Mouse (Mus musculus) adrenal gland, adult 18-20 months (tissue): ENCODE data around the gene Tnpo2. TPM values are rescaled to one million over a fixed set of nuclear protein-coding genes. Genes with fewer than 3 reads are reported as not detected.
"Not testable (repeated sequence)": the region's sequence is repeated elsewhere in the genome, so short reads cannot be mapped to it uniquely, and the experiment has no call there.

Experiments used
- DNase-seq, 2 experiments: peaks; one replicate each; pipeline ENCODE4 v3.0.0; 2021 to 2022; ENCODE audit warnings: low spot score in 2 of 2
- total RNA-seq, 2 experiments: library from RNA; stranded (reverse); gene quantifications; 1 replicate in 1 of 2; 2 replicates in 1 of 2; pipeline ENCODE4 v1.2.3; 2021

The Tnpo2 gene
- total RNA-seq, 2 experiments from 2014 or later, result 67.8 to 80.4 TPM

- DNase-seq, result peak; percentile 83 to 86
These were observed 35.0 kb downstream of the Tnpo2 start, which contains the start of gene Dhps for GRCm38 (mm10) chr8:85071514-85072281. Gene Dhps (plus strand): TSS chr8:85071757.

DNA sequence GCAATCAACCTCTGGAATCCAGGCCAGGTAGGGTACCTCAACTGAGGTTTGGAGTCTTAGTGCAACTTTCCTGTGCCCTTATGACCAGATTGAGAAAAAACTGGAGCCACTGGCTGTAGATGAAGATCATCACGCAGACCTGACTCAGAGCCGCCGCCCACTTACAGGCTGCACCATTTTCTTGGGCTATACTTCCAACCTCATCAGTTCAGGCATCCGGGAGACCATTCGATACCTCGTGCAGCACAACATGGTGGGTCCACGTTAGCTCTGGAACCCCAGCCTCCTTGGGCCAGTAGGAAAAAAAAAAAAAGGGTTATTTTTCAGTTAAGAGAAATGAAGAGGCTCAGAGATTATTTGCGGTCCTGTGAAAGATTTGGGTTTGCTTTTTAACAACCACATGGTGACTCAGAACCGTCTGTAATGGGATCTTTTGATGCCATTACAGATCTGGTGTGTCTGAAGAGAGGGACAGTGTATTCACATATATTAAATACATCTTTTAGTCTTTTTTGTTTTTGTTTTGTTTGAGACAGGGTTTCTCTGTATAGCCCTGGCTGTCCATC lies 35.7 kb downstream of the Tnpo2 start:
- DNase-seq, result no peak

DNA sequence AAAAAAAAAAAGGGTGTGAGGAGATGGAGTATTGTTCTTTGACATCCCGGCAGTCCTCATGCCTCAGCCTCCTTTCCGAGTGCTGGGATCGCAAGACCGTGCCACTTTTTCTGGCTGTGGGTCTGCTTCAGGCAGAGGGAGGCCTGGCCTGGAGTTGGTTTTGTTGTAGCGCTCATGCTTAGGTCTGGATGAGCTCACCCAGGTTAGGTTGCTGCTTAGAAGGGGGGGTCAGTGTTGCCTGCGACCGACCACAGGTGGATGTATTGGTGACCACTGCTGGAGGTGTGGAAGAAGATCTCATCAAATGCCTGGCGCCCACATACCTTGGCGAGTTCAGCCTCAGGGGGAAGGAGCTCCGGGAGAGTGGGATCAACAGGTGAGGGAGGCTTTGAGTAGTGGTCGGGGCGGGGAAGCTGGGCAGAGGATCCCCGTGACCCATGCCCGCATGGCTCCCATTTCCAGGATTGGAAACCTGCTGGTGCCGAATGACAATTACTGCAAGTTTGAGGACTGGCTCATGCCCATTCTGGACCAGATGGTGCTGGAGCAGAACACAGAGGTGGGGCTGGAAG lies 36.4 kb downstream of the Tnpo2 start:
- no peak for DNase-seq

- no peak for DNase-seq
These were observed 37.5 kb downstream of the Tnpo2 start for GRCm38 (mm10) chr8:85074167-85074566.

DNA sequence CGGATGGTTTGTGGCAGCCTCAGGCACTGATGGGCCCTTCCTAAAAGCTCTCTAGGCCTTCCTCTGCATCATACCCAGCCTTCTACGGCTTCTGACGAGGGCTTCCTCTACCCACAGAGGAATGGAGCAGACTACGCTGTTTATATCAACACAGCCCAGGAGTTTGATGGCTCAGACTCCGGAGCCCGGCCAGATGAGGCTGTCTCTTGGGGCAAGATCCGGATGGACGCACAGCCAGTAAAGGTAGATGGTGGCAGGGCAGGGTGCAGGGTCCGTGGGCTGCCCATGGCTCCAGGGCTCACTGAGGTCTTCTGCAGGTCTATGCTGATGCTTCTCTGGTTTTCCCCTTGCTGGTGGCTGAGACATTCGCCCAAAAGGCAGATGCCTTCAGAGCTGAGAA lies 37.9 kb downstream of the Tnpo2 start:
- DNase-seq, result no peak

DNA sequence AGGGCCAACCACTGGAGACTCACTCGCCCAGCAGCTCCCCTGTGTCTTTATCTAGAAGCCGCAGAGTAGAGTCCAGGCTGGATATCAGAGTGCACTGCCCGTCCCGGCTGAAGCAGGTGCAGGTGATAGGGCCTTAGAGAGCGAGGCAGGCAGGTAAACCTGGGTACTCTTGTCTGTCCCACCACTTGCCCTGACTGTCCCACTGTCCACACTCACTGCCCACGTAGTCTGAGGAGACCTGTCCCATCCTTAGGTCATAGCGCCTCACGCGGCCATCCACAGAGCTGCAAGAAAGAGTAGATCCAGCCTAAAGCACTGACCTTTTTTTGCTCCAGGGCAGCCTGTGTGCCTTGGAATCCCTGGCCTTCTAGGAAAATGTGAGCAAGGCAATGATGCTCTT lies 39.3 kb downstream of the Tnpo2 start:
- DNase-seq, result no peak

DNA sequence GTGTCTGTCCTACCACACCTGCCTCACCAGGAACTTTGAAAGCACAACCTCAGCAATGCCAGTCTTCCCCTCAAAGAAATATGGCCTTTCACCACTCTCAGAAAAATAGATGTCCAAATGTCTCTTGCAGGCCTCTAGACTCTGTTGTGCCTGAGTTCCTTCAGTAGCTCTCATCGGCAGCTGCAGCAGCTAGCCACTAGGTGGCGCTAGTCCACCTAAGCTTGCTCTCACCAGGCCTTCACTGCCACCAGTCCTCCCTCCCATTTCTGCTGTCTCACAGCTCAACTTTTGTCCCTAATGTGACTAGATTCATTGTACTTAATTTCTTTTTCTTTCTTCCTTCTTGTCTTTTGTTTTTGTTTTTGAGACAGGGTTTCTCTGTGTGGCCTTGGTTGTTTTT lies 40.3 kb downstream of the Tnpo2 start:
- peak; percentile 67 to 70 for DNase-seq

DNA sequence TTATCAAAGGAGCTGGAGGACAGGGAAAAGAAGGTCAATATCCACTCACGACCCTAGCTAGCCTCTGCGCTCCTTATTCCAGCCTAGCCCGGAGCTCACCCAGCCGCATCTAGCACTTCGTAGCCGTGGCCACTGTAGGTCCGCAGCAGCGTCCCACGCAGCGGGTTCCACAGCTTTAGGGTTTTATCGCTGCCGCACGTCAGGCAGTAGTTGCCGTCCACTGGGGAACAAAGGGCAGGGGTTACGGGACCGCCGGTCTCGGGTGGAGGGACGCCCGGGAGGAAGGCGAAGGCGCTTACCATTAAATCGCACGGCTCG lies 43.5 kb downstream of the Tnpo2 start:
- DNase-seq, result peak in 1 of 2 experiments; percentile 55

DNA sequence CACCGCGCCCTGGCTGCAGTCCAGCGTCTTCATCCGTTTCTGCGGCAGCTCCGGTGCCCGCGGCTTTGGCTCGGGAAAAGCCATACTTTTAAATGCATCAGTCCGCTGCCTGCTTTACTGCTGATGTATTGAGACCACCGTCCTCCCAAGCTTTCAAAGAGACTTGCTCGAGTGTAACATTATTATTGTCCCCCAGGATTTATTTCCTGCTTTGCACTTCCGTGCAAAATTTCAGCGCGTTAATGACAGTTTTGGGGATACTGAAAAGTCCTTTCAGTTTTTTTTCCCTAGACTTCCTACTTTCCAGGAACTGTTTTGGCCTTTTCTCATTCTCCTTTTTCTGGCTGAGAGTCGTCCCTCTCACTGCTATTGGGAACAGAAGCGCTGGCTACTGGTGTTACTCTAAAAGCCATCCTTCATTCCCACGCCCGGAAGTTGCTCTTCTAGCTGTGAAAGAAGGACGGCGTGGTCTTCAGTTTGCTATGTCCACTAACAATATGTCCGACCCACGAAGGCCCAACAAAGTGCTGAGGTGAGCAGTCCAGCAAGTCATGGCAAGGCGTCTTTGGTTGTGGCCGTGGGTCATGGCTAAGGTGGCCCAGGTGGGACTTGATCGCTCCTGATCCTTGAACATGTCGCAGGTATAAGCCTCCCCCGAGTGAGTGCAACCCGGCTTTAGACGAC lies 44.0 kb downstream of the Tnpo2 start, which contains the start of gene Wdr83os:
Gene Wdr83os, plus strand, starts transcription at position 209 of the 684 bp plus-strand sequence.
- peak; percentile 47 to 57 for DNase-seq

- peak in 1 of 2 experiments; percentile 38 for DNase-seq
These were observed 44.5 kb downstream of the Tnpo2 start, which contains the start of gene Wdr83 for GRCm38 (mm10) chr8:85081216-85081555. Gene Wdr83 (minus strand): TSS chr8:85081306.

DNA sequence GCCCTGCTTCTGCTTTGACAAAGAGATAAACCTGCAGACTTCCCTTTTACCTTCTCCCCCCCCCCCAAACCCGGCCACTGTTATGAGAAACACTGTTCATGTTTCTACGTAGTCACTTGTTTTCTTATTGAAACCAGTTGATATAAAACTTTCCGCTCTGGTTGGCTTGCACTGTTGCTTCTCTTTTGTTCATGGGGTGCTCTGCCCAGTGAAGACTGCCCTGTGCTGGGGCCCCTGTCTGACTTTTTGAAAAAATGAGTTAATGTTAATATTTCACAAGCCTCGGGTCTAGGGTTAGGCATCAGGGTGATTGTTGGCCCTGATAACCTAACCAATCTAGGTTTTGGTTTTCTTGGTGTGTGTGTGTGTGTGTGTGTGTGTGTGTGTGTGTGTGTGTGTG lies 45.5 kb downstream of the Tnpo2 start:
- not testable (repeated sequence) for DNase-seq

- peak; percentile 85 to 86 for DNase-seq
These were observed 46.5 kb downstream of the Tnpo2 start, which contains the start of gene Man2b1 for GRCm38 (mm10) chr8:85083108-85083813. Gene Man2b1 (plus strand): TSS chr8:85083270.

GRCm38 (mm10) chr8:85084633-85085032 lies 47.9 kb downstream of the Tnpo2 start:
- no peak for DNase-seq

DNA sequence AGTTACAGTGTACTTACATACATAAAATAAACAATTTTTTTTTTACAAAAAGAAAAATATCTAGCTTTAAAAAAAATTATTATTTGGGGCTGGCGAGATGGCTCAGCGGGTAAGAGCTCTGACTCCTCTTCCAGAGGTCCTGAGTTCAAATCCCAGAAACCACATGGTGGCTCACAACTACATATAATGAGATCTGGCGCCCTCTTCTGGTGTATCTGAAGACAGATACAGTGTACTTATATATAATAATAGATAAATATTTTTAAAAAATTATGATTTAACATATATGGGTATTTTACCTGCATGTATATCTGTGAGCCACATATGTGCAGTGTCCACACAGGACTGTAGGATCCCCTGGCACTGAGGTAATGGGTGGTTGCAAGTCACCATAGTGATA lies 49.5 kb downstream of the Tnpo2 start:
- DNase-seq, result no peak

DNA sequence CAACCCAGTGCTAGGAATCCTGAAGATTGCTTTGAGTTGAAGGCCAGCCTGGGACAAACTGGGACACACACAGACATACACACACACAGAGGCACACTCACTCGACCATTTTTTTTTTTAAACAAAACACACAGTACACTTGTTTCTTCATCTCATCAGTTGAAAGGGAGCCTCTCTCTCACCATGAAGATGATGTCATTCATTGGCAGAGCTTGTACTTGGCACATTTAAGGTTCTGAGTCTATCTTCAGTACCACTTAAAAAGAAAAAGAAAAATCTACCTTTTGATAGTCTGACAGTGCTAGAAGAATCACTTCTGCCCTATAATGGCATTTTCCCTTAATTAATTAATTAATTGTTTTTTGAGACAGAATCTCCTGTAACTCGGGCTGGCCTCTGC lies 52.1 kb downstream of the Tnpo2 start:
- no peak for DNase-seq

DNA sequence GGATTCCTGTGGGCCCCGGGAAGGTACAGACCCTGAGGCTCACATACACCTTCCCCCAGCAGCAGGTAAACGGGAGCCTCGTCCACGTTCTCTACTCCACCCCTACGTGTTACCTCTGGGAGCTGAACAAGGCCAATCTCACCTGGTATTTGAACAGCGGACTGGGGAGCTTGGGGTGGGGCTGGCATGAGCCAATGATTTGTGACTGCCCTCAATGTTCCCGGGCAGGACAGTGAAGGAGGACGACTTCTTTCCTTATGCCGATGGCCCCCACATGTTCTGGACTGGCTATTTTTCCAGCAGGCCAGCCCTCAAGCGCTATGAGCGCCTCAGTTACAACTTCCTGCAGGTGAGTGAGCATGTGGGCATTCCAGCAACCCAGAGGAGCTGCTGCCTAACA lies 54.1 kb downstream of the Tnpo2 start:
- no peak for DNase-seq

DNA sequence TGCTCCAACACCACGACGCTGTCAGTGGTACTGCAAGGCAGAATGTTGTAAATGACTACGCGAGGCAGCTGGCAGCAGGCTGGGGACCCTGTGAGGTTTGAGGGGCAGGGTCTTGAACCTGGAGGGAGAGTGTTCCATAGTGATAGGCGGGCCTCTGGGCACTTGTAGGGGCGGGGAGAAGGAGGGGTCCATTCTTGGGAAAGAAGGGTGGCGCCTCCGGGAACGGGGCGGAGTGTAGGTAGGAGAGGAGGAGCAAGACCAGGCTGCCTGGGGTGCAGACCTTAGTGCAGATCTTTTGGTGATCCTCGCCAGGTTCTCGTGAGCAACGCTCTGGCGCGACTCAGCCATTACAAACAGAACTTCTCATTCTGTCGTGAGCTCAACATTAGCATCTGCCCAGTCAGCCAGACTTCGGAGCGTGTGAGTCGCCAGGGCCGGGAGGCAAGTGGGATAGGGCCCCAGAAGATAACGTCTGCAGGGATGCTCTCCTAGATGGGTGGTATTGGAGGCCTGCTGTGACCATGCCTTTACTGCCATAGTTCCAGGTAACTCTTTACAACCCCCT lies 54.9 kb downstream of the Tnpo2 start:
- DNase-seq, result no peak

DNA sequence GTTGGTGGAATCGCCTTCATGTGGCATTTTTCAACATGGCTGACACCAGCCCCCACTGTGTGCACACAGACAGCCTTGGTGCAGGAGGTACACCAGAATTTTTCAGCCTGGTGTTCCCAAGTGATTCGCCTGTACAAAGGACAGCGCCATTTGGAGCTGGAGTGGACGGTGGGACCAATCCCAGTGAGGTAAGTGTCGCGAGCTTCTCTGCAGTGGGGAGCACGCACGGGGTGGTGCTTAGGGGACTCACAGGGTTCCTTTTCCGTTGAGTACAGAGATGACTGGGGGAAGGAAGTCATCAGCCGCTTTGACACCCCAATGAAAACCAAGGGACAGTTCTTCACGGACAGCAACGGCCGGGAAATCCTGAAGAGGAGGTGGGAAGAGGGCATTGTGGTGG lies 58.3 kb downstream of the Tnpo2 start:
- no peak for DNase-seq

GRCm38 (mm10) chr8:85095566-85095965 lies 58.9 kb downstream of the Tnpo2 start:
- no peak for DNase-seq

GRCm38 (mm10) chr8:85096196-85096595 lies 59.5 kb downstream of the Tnpo2 start:
- DNase-seq, result no peak

- no peak for DNase-seq
These were observed 60.1 kb downstream of the Tnpo2 start for GRCm38 (mm10) chr8:85096850-85097249.
